Mouse (Mus musculus): ENCODE measurements at regions not wholly inside any gene's neighbourhood (a gene's known extent, or its start where the extent isn't known, plus 50 kb on each side); places are given as distances from the start of the nearest gene placed in this dataset.

DNA sequence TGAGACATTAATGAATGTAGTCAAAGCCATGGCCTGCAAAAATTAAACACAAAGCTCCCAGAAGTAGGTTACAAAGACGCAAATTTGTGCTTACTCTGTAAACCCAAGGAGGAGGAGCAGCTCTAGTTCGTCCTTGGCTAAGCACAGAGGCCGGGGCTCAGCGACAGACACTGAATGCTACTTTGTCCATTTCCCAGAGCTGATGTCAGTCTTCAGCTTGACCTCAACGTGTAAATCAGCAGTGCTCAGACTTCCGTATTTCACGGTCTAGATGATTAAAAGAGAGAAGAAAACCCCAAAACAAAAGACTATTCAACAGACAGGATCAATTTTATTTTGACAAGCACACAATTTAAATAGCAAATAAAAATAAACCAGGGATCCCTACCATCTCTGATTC, 534.7 kb downstream of the Ptprc start:
- DNase-seq (ENCODE audit: low read depth, low spot score), result no peak

DNA sequence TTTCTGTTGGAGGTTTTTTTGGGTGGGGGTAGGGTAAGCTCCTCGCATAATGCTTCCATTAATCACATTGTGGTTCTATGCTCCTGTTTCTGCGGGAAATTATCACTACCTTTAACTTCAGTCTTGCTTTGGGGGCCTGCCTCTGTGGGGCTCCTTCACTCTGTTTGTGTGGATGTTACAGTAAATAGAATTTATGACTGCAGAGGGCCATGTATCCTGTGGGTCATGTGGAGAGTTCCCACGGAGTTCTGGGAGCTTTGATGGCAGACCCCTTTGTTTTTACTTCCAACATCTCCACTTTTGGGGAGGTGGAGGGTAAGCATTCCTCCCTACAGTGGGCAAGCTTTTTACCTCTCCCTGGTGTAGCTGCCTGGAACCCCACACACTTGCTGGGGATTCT, 538.6 kb downstream of the Ptprc start:
- no peak for DNase-seq (ENCODE audit: low read depth, low spot score)

DNA sequence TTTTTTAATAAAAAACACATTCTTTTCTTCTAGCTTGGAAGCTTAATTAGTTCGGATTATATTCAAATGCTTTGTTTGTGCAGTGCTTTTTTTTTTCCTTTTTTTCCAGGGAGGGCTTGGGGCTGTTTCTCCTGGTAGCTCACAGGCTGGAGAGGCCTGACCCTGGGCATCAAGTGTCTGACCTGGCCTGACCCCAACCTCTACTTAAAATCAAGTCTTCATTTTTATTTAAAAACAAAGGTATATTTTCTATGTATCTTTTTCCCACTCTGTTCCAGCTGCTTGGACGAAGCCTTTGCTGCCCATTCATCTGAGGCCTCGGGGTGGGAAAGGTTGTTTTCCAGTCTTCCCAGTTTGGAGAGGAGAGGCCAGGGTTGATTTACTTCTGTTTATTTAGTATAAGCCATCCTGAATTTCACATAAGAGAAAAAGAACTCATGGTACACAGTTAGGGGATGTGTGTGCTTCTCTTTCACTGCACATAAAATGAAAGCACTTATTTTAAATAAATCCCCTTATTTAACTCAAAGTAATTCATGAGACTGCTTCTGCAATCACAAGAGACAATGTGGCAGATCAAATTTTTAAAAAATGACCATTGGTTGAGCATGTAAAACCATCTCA, 539.1 kb downstream of the Ptprc start:
- no peak for DNase-seq (ENCODE audit: low read depth, low spot score)

DNA sequence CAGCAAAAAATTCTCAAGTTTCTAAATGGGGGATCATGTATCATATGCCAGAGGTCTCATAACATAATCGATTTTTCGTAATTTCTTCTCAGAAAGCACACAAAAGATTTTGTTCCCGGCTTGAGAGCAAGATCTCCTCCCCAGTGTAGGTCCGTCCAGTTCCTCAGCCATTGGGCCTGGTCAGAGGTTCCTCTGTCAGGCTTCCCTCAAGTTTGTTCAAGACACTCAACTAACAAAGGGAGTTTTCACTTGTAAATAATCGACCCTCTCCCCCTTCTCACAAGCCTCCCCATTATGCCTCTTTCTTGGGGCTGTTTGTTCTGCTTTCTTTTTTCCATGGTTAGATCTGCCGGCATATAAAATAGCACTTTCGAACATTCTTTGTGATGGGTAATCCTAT, 539.7 kb downstream of the Ptprc start:
- DNase-seq (ENCODE audit: low read depth, low spot score), result no peak

DNA sequence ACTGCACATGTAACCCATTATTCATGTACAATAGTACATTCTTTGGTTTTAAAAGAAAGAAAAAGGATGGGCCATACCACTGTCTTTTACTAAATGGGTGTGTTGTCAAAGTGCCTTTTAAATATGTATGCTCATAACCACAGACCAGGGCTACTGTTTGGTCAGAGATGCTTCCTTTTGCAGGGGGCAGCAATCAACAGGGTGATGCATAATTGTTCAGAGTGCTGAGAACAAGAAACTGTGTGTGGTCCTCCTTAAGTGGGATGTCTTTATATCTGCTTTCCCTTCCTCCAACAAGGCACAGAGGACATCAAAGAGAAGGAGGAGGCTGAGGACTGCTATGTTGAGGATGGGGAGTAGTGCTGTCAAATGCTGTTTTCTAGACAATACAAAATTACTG, 544.0 kb downstream of the Ptprc start:
- no peak for DNase-seq (ENCODE audit: low read depth, low spot score)

DNA sequence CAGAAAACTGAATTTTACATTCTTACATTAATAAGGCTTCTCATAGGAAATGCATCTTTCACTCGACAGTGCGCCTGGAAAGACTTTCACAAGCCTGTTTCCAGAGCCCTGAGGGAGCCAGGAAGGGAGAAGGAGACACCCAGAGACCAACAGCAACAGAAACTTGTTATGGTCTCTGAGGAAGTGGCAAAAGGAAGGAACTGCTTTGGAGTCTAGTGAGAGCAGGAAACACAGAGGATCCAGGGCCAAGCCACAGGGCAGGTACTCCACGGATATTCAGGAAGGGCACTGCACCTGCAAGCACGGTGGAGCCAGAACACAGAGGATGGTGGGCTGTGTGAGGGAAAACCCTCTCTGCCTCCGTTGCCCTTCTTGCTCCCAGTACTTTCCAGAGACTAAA, 554.8 kb downstream of the Ptprc start:
- DNase-seq (ENCODE audit: low read depth, low spot score), result no peak

DNA sequence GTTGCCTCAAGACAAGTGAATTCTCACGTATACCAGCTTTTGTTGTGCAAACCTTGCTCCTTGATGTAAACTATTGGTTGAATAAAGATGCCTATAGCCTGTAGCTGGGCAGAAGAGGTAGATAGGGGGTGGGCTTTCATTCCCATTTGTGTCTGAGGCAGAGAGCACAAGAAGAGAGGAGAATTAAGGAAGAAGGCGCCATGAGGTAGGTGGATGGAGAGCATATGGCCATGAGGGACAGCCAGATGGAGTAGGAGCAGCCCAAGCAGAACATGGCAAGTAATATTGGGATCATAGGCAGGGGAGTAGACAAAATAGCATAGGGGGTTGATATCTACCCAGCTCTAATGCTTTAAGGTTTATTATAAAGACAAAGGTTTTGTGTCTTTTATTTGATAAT, 557.3 kb downstream of the Ptprc start:
- DNase-seq (ENCODE audit: low read depth, low spot score), result no peak

DNA sequence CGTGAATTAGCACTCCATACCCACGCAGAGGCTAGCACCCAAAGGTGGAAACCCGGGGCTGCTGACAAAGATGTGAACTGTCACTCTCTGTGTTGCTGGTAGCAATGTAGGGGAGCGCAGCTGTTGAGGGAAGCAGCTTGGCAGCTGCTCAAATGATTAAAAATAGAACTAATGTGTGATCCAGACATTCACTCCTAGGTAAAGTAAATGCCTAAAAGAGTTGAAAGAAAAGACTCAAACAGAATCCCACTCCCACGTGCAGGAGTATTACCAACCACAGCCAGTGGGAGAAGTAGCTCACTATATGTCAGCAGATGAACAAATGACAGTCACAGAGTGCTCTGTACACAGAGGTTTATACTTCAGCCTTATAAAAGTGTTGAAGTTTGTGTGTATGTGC, 558.0 kb downstream of the Ptprc start:
- DNase-seq (ENCODE audit: low read depth, low spot score), result no peak

DNA sequence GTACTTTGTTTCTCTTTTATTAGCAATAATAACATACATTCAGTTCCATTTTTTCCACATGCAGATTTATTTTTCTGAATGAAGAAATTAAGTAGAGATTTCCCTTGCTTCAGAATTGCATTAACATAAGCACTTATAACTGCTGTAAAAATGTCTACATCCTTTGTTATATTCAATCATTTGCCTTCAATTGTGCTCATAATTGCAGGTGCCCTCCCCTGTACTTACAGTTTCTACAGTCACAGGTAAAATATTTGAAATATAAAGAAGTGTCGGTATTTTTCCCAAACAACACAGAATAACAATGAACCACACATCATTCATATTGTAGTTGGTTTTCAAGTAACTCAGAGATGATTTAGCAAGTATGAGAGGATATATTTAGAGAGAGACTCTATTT, 568.8 kb downstream of the Ptprc start:
- no peak for DNase-seq (ENCODE audit: low read depth, low spot score)

DNA sequence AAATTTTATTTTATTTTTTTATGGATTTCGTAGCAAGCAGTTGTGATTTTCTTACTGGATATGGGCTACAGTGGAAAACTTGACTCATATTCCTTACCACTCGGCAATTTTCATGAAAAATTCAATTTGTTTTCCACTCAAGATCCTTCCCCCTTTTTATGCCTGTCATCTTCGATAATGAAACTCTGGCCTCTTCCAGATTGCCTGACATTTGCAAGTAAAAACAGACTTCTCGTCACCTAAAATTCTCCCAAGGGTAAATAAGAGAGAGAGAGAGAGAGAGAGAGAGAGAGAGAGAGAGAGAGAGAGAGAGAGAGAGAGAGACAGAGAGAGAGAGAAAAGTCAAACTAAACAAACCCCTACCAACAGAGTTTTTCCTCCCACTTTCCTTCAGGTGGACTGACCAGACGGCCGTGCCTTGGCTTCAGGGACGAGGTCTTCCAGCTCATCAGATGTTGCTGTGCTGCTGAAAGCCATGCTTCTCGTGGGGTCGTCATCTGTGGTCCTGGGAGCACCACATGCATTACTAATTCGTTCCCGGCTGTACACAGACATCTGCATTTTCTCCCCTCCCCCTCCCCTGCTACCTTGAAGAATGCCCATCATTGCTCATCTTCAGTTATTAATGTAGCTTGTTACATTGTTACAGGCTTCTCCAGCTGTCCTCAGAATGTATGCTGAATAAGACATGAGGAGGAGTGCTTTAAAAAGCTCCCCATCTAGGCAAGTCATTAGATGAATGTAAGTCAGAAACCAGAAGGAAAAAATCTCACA, 569.4 kb downstream of the Ptprc start:
- DNase-seq (ENCODE audit: low read depth, low spot score), result no peak

DNA sequence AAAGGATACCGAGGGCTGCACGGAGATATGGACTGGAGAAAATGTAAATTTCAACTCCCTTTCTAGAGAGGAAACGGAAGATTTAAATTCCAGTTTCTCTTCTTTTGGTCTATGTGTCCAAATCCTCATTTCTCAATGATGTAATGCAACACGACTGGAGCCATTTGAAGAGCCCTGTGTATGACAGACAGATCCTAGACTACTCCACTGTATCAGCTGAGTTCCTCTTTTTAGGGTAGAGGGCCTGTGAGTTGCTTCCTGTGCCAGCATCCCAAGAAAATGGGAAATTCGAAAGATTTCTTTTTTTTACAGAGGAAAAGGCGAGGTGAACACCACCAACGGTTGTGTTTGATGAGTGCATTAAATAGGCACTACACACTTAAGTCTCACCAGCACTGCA, 581.8 kb downstream of the Ptprc start:
- DNase-seq (ENCODE audit: low read depth, low spot score), result no peak

DNA sequence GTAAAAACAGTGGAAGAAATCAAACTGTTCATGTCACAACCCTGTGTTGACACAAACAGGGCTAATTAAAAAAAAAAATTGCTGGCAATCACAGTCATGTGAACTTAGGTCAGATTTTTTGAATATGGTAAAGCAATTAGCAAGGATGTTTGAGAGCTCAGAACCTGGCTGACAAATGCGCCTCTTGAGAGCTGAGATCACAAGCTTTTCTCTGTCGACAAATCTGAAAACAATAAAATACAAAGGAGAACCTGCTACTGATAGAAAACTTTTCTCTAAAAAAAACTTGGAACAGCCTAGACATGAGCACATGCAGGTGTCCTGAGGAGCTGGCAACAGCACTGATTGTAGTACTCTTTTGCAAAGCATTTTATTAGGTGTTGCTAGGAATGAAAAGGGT, 583.6 kb downstream of the Ptprc start:
- DNase-seq (ENCODE audit: low read depth, low spot score), result no peak

DNA sequence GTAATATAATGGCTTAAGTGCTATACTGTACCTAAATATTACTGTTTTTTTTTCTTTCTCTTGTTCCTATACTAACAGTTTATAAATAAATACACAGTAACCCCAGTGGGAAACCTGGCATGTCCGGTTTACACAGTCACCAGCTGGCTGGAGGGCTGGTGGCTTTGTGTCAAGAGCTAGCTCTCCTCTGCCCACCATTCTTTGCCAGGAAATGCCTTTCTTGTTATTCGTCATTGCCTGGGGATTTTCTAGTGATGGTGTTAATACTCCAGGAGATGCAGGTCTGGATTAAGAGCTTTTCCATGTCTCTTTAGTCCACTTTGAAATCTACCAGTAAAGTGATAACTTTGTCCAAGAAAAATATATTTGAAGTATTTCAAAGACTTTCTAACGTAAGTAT, 584.2 kb downstream of the Ptprc start:
- DNase-seq (ENCODE audit: low read depth, low spot score), result no peak

DNA sequence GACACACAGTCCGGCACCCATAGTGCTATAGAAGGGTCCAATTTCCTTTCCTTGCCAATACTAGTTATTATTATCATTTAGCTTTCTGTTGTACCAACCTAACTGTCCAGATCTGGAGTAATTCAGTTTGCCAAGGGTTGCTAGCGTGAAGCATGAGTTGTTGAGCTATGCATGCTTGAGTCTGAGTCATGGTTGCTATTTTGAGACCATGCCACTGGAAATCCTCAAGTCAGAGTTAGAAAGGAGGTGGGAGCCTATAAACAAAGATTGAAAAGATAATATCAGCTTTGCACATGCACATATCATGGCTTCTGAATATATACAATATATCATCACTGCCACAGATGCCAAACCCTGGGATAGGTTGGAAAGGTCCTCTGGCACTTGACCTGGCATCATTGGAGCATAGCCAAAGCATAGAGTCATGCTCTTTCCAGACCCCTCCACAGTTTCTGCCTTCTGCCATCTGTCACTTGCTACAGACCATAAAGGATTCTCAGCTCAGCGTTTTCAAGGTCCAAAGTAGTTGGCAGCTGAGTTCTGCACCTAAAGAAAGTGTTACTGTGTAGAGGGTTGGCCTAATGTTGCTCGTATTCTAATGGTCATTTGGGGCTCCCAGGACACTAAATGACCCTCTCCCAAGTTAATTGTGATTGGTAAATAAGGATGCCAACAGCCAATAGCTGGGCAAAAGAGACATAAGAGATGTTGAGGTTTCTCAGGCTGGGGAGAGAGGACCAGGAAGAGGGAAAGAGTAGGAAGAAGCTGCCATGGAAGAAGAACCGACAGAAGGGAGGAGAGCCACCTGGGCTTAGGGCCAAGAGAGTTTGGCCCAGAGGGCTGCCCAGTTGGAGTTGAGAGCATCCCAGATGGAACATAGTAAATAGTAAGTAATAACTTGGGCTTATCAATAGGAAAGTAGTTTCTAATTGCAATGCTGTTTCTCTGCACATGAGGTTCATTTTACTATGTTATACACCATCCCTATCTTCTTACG, 586.9 kb downstream of the Ptprc start:
- no peak for DNase-seq (ENCODE audit: low read depth, low spot score)

DNA sequence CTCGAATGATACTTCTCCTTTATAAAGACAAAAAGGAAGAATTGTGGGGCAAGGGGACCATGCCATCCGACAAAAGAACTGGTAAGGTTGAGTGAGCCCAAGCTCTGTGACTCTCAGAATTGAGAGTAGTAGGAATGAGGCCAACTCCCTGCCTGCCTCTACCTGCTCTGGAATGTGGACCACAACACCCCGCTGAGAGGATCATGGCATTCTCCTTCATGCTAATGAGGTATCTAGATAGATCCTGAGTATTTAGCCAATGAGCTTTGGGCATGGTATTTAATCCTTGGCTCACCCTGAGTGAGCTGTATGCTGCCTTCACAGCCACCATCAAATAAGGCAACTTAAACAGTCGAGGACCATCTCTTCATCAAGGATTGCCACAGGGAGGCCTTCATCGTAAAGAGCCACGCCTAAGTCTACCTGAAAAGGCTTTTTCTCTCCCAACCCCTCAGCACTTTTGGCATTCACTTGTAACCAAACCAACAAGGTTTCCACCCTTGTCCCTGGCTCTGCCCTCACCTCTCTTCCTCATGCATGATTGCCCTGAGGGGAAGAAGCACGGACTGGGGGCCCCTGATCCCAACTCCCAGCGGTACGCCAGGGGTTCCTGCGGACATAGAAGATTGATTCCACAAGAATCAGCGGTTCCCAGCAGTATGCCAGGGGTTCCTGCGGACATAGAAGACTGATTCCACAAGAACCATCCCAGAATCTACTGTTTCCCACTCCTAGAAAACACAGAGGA, 587.9 kb downstream of the Ptprc start:
- no peak for DNase-seq (ENCODE audit: low read depth, low spot score)

DNA sequence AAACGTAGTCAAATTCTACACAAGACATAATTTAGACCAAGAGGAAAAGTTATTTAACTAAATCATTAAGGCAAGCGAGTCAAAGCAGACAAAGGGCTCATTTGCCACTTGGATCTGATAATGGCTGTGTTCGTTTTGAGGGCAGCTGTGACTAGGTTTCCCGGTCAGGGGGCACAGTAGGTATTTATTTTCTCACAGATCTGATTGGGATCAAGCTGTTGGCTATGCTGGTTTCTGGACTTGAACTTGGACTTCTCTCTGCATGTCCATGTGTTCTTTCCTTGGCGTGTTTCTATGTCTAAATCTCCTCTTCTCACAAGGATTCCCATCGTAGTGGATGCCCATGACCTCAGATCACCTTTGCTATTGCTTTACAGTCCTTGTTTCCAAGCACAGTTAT, 590.8 kb downstream of the Ptprc start:
- no peak for DNase-seq (ENCODE audit: low read depth, low spot score)

DNA sequence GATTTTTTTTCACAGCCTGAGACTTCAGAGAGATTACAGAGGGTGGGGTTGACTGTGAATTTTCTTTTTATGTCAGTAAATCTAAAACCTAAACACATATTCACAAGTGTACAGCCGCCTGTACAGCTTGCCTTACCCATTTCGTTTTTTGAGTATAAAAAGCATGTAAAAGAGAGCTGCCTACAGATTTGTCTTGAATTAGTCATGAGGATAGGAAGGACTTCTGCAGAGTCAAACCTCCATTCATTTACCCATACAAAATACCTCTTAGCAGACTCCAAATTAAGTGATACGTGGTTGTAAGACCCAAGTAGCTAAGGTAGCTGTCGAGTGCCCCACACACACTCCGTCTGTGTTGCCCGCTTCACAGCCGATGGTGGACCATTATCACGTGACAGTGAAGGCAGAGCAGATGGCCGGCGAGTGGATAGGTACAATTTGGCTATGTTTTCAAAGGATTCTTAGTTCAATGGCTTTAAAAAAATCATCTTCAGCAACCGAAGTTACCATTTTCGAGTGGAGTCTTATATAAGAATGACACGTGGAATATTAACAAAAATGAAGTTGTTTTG, 591.3 kb downstream of the Ptprc start:
- no peak for DNase-seq (ENCODE audit: low read depth, low spot score)

DNA sequence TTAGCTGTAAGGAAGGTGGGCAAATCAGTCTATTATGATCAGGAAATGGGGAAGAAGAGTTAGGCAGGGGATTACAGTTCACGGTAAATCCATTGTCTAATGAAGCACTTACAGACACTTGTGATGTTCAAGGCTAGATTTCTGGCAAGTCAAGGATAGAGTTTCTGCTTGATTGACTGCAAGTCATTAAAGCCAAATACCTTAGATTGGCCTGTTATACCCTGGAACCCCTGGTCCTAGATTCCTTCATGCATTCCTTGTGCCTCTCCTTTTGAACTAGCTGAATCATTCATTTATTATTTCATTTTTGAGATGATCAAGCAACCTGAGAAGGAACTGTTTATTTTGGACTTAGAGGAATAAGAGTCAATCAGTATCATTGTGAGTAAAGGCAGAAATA, 597.9 kb downstream of the Ptprc start:
- DNase-seq (ENCODE audit: low read depth, low spot score), result no peak

DNA sequence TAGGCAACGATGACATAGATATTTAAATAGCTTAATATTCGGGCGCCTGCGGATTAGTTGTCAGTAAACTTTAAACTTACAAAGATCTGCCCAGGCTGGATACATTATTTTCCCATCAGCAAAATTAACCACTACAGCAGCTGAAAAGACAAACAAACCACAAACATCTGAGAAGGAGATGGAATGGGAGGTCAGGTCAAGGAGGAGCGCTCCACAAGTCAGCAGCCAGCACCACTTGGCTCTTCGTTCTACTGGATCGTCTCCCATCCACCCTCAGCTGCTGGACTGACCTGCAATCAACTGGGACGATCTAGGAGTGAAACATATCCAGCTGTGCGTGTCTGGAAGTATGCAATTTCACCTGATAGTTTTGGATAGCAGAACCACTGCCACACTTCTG, 599.3 kb downstream of the Ptprc start:
- DNase-seq (ENCODE audit: low read depth, low spot score), result no peak

DNA sequence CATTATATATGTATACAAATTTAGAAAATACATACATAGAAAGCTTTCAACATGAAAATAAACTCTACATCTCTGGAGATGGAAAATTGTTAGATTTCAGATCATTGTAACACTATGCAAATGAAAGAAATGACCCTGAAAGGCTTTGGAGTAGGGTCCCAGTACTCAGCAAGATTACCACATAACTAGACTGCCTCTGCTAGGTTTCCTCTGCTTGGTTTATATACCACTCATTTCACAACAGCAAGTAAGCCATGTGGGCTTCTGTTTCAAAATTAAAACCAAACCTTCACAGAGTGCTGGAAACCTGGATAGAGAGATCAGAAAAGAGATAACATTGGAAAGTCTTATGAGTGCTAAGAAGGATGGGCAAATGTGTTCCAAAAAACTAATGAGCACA, 600.1 kb downstream of the Ptprc start:
- no peak for DNase-seq (ENCODE audit: low read depth, low spot score)

All from CD4-positive, CD25-positive, alpha-beta regulatory T cell, adult 2 months (primary cell).